Mouse (Mus musculus) R1 (cell line): Measurements from ENCODE around the gene Mapt.

ENCODE experiments used
- DNase-seq: peaks from one replicate; pipeline ENCODE4 v3.0.0-alpha.2; 2018; ENCODE audit warnings: low read depth, low spot score

The Mapt gene

GRCm38 (mm10) chr11:104231041-104231911, at the start of gene Mapt:
Gene Mapt (plus strand): TSS chr11:104231390.
- peak; percentile 90 for DNase-seq

- DNase-seq, result no peak
Observed at GRCm38 (mm10) chr11:104182141-104182540, 49.0 kb upstream of the Mapt start.

GRCm38 (mm10) chr11:104186135-104186836, 44.9 kb upstream of the Mapt start, which contains the start of gene Sppl2c:
Gene Sppl2c (plus strand): TSS chr11:104186327.
- DNase-seq, result no peak

GRCm38 (mm10) chr11:104186837-104187150, 44.4 kb upstream of the Mapt start:
- DNase-seq, result no peak

- DNase-seq, result no peak
Observed at GRCm38 (mm10) chr11:104187766-104188165, 43.4 kb upstream of the Mapt start.

GRCm38 (mm10) chr11:104190008-104190407, 41.2 kb upstream of the Mapt start:
- DNase-seq, result no peak

- DNase-seq, result no peak
Observed at GRCm38 (mm10) chr11:104195382-104195781, 35.8 kb upstream of the Mapt start.

GRCm38 (mm10) chr11:104195791-104196190, 35.4 kb upstream of the Mapt start:
- DNase-seq, result peak; percentile 96

GRCm38 (mm10) chr11:104197861-104198260, 33.3 kb upstream of the Mapt start:
- peak; percentile 52 for DNase-seq

- DNase-seq, result no peak
Observed at GRCm38 (mm10) chr11:104203271-104203670, 27.9 kb upstream of the Mapt start.

GRCm38 (mm10) chr11:104206573-104206972, 24.6 kb upstream of the Mapt start:
- no peak for DNase-seq

- DNase-seq, result peak; percentile 70
Observed at GRCm38 (mm10) chr11:104209041-104209440, 22.1 kb upstream of the Mapt start.

- no peak for DNase-seq
Observed at GRCm38 (mm10) chr11:104211251-104211650, 19.9 kb upstream of the Mapt start.

- DNase-seq, result peak; percentile 63
Observed at GRCm38 (mm10) chr11:104214128-104214527, 17.1 kb upstream of the Mapt start.

GRCm38 (mm10) chr11:104218075-104218474, 13.1 kb upstream of the Mapt start:
- no peak for DNase-seq

GRCm38 (mm10) chr11:104220291-104220690, 10.9 kb upstream of the Mapt start:
- DNase-seq, result no peak

GRCm38 (mm10) chr11:104221751-104222150, 9.4 kb upstream of the Mapt start:
- peak; percentile 89 for DNase-seq

GRCm38 (mm10) chr11:104223301-104223700, 7.9 kb upstream of the Mapt start:
- peak; percentile 28 for DNase-seq

- no peak for DNase-seq
Observed at GRCm38 (mm10) chr11:104229391-104229790, 1.8 kb upstream of the Mapt start.

- DNase-seq, result peak; percentile 39
Observed at GRCm38 (mm10) chr11:104230066-104230778, 968 bp upstream of the Mapt start.

GRCm38 (mm10) chr11:104232141-104233061, 1.2 kb downstream of the Mapt start:
- peak; percentile 64 for DNase-seq
